Mouse (Mus musculus): ENCODE measurements around the gene Nxph1. TPM values are rescaled to one million over a fixed set of nuclear protein-coding genes. Genes with fewer than 3 reads are reported as not detected.

Gene Nxph1
- polyA plus RNA-seq, 1 experiment from 2014 or later, result 0.38 TPM

DNA sequence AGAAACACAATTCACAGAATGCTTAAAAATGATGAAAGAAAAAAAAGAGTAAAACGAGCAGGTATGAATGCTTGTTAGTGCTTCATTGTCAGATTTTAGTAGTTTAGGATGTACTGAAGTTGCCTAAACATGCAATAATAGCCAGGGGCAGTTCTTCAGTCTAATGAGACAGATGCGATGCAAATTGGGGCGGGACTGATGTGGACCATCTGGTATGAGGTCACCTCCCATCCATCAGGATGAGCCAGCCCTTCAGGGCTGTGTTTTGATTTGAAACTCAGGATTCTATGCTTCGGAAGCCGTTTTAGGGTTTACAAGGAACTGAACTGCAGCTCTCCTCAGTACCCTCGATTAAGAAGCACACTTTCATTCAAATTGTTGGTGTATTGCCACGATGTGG, 121.7 kb downstream of the Nxph1 start:
- Histone ChIP-seq H3K36me3 (no peaks in the 10 kb centered on the region), H3K9ac (no peak overlapping the region), H3K27me3 (no peaks in the 10 kb centered on the region), H3K4me1 (no peaks in the 10 kb centered on the region), H3K9me3 (replicated peaks) (no peaks in the 10 kb centered on the region), H3K4me2 (no peak overlapping the region), H3K4me3 (replicated peaks) (no peak overlapping the region), H3K27ac (no peak overlapping the region)
- 50% methylated on average over 7 of the region's 7 CpGs for WGBS
- no peak for ATAC-seq (replicated peaks; ENCODE audit: low FRiP score)

DNA sequence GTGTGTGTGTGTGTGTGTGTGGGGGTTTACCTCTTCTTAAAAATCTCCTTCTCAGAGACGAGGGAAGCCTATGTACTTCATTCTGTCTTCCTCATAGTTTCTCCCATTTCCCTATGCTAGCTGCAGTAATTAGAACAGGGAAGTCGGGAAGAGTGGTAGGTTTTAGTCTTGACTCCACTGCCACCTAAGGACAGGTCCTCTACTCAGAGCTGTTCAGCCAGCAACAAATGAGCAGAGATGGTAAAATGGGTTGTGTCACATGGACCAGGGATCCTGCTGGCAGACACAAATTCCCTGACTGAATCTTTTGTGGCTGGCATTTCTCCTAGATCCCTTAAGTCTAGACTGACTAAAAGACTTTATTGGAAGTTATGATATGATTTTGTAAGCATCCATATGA, 128.2 kb downstream of the Nxph1 start:
- Histone ChIP-seq H3K4me1 (no peaks in the 10 kb centered on the region), H3K36me3 (no peaks in the 10 kb centered on the region), H3K27ac (no peak overlapping the region), H3K27me3 (no peaks in the 10 kb centered on the region), H3K4me2 (no peak overlapping the region), H3K9me3 (replicated peaks) (no peaks in the 10 kb centered on the region), H3K9ac (no peak overlapping the region), H3K4me3 (replicated peaks) (no peak overlapping the region)
- 64% methylated on average over 2 of the region's 2 CpGs for WGBS
- ATAC-seq (replicated peaks; ENCODE audit: low FRiP score), result no peak

DNA sequence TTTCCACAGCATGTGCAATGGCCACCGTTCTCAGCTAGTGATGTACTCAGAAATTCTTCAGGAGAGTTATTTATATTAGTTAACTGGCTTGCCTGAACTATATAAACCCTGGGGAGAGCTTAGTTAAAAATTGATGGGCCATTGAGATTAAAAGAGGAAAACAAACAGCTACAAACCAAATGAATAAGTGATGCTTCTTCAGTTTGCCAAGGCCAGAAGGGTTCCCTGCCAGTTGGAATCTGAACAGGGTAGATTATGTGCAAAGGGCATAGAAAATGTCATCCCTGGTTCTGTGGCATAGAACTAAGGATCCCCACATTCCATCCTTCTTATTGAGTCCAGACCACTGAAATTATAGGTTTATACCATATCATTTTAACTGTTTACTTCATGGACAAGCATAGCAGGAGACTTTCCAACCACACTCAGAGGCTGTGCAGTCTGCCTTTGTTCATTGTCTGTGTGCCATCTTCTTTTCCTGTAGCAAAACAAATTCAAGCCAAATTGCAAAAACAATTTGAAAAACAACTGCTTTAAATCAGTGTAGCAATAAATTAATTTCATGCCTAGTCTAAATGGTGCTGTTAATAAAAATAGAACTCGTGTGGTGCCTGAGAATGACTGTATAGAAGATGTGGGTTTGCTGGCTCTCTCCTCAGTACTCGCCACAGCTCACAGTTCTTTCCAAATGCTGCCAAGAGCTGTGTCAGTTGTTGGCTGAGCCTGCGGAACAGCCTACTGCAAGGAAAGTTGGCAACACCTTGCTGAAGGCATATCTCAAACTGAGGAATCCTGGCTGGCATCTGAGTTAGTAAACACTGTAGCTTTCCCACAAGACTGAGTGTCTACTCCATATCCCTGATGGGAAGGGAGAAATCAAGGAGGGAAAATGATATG, 129.8 kb downstream of the Nxph1 start:
- no peak overlapping the region for H3K27ac ChIP-seq
- no peak for ATAC-seq (replicated peaks; ENCODE audit: low FRiP score)
- 63% methylated on average over 4 of the region's 4 CpGs for WGBS

DNA sequence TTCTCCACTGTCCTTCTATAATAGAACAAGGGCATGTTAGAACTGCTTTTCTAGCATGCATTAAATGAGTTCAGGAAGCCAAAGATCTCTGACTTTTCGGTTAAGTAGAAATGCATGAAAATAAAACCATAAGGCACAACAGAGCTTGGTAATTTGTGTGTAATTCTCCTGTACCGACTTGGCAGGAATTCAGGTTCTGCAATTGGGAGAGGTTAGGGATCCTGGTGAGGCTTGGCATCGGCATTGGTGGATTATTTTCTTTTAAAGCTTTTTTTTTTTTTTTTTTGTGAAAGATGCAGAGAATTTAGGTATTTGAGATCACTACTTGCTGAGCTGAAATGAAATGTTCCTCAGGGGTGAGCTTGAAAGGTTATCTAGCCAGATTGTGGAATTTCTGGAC, 135.6 kb downstream of the Nxph1 start:
- no peaks in the 10 kb centered on the region for H3K9me3 ChIP-seq (replicated peaks)
- 86% methylated on average over 3 of the region's 3 CpGs for WGBS
- no peak overlapping the region for H3K27ac ChIP-seq
- no peak for ATAC-seq (replicated peaks; ENCODE audit: low FRiP score)
- H3K4me3 ChIP-seq (replicated peaks), result no peak overlapping the region
- H3K9ac ChIP-seq, result no peak overlapping the region
- H3K36me3 ChIP-seq, result no peaks in the 10 kb centered on the region
- H3K27me3 ChIP-seq, result no peaks in the 10 kb centered on the region
- no peaks in the 10 kb centered on the region for H3K4me1 ChIP-seq
- no peak overlapping the region for H3K4me2 ChIP-seq

More for the DNA sequence above, 129.8 kb downstream of the Nxph1 start:
- Histone ChIP-seq H3K9ac (no peak overlapping the region), H3K4me3 (replicated peaks) (no peak overlapping the region), H3K27me3 (no peaks in the 10 kb centered on the region), H3K4me2 (no peak overlapping the region), H3K36me3 (no peaks in the 10 kb centered on the region), H3K9me3 (replicated peaks) (no peaks in the 10 kb centered on the region), H3K4me1 (no peaks in the 10 kb centered on the region)

DNA sequence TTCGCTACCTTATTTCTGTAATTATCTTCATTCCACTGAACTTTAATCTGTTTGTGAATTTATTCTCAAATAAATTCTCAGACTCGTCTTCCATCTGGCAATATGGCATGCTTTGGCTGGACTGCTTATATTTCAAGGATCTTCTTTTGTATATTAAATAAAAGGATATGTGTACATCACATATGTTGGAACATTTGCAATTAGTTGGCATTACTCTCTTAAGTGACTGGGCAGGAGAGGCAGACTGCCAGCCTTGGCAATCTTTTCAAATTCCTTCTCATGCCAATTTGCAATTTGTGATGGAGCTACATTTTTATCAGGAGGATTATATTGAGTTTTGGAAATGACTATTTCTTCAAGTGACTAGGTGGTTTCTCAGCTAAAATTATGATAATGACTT, 149.1 kb downstream of the Nxph1 start:
- H3K27me3 ChIP-seq, result no peaks in the 10 kb centered on the region
- WGBS, result 82% methylated on average over 2 of the region's 2 CpGs
- H3K4me1 ChIP-seq, result no peaks in the 10 kb centered on the region
- H3K4me3 ChIP-seq (replicated peaks), result no peak overlapping the region
- ATAC-seq (replicated peaks; ENCODE audit: low FRiP score), result no peak
- H3K27ac ChIP-seq, result no peak overlapping the region
- H3K9ac ChIP-seq, result no peak overlapping the region
- H3K36me3 ChIP-seq, result no peaks in the 10 kb centered on the region
- no peak overlapping the region for H3K4me2 ChIP-seq
- no peaks in the 10 kb centered on the region for H3K9me3 ChIP-seq (replicated peaks)

DNA sequence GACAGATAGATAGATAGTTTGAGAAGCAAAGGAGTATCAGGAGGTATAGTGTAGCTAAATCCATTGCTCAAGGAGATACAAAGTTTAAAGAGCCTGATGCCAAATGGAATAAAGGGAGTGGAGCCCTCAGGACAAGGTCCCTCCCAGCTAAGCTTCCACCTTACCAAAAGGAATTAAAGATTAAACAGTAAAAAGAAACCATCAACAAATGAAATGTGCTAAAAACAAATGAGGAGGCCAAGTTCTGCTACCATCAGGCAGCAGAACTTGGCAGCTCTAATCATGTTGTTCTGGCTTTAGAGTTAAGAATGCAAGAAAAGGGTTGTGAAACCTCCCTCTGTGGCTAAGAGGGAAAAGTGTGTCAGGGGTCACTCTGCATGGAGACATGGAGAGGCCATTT, 159.1 kb downstream of the Nxph1 start:
- H3K27me3 ChIP-seq, result no peaks in the 10 kb centered on the region
- no peak for ATAC-seq (replicated peaks; ENCODE audit: low FRiP score)
- H3K9ac ChIP-seq, result no peak overlapping the region
- H3K4me1 ChIP-seq, result no peaks in the 10 kb centered on the region
- no peak overlapping the region for H3K27ac ChIP-seq
- H3K4me2 ChIP-seq, result no peak overlapping the region
- no peak overlapping the region for H3K4me3 ChIP-seq (replicated peaks)
- no peaks in the 10 kb centered on the region for H3K36me3 ChIP-seq
- H3K9me3 ChIP-seq (replicated peaks), result no peaks in the 10 kb centered on the region

DNA sequence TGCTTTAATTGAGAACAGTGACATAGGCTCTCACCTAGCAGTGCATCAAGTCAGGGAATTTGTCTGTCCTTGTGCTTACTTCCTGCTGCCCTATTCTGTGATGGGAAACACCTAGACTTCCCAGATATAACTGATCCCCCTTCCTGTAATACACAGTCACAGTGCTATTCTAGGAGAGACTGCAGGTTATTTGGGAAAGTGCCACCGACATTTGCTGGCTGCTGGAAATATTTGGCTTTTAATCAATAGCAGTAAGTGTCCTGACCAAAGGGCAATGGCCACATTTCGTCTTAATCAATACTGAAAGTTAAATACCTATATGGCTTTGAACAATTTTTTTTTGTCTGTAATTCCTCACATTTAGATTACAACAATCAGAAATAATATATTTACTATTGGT, 170.9 kb downstream of the Nxph1 start:
- no peaks in the 10 kb centered on the region for H3K27me3 ChIP-seq
- no peak for ATAC-seq (replicated peaks; ENCODE audit: low FRiP score)

DNA sequence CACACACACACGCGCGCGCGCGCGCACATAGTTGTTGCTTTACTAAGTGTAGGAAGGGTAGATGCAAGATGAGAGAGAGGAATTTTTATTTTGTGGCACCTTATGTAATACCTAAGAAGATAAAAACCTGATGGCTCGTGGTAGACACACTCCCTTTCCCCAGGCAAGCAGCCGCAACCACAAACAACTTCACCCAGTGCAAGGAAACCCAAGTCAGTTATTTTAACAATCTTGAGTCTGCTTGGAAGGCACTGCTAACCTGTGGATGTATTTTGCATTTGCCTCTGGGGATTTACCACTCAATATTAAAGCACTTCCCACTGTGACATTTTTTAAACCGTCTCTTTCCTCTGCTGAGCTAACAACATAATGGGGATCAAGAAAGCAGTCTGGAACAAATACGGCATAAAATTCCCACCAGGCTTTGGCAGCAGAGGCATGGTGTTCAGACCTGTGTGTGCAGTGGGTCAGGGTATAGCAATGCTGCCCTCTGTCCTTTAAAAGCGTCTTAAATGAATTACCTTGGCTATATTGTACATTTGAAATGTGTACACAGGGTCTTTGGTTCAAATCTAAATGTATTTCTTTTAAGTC, 176.2 kb downstream of the Nxph1 start:
- Histone ChIP-seq H3K4me1 (no peaks in the 10 kb centered on the region), H3K27ac (no peak overlapping the region), H3K4me3 (replicated peaks) (no peak overlapping the region), H3K4me2 (no peak overlapping the region), H3K27me3 (no peaks in the 10 kb centered on the region), H3K9me3 (replicated peaks) (no peaks in the 10 kb centered on the region), H3K9ac (no peak overlapping the region), H3K36me3 (no peaks in the 10 kb centered on the region)
- no peak for ATAC-seq (replicated peaks; ENCODE audit: low FRiP score)
- 88% methylated on average over 12 of the region's 12 CpGs for WGBS

More for the DNA sequence above, 170.9 kb downstream of the Nxph1 start:
- WGBS, result 80% methylated on average over 2 of the region's 2 CpGs
- Histone ChIP-seq H3K9me3 (replicated peaks) (no peaks in the 10 kb centered on the region), H3K27ac (no peak overlapping the region), H3K4me1 (no peaks in the 10 kb centered on the region), H3K36me3 (no peaks in the 10 kb centered on the region), H3K4me2 (no peak overlapping the region), H3K9ac (no peak overlapping the region), H3K4me3 (replicated peaks) (no peak overlapping the region)

DNA sequence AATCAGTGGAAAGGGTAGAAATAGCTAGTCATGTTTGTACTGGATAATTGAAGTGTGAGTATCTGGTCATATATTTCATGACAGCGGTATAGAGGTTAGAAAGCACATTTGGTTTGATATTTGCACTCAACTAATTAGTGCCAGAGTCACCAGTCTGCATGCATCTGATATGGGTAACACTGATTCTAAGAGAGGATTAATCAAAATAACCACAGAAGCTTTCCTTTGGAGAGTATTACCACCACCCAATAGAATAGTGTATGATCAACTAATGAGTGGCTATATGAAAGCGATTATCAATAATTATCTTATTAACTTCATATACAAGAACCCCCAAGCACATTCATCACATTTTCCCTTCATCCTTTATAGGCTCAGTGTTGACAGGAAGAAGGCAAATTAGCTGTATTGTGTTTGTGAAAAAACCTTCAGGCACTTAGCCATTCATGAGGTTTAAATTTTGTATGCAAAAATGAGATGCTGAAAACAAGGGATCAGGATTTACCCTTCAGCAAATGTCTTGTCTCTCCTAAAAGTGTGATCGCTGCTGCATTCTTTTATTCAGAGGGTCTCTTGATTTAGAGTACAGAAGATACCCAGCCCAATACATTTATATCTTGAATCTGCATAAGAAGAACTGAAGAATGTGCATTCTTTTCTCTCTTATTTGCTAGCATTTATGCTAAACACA, 185.5 kb downstream of the Nxph1 start:
- Histone ChIP-seq H3K4me3 (replicated peaks) (no peak overlapping the region), H3K4me1 (no peaks in the 10 kb centered on the region), H3K36me3 (no peaks in the 10 kb centered on the region), H3K4me2 (no peak overlapping the region), H3K9me3 (replicated peaks) (no peaks in the 10 kb centered on the region), H3K27ac (no peak overlapping the region), H3K9ac (no peak overlapping the region), H3K27me3 (no peaks in the 10 kb centered on the region)
- no peak for ATAC-seq (replicated peaks; ENCODE audit: low FRiP score)
- WGBS, result 80% methylated on average over 3 of the region's 3 CpGs

DNA sequence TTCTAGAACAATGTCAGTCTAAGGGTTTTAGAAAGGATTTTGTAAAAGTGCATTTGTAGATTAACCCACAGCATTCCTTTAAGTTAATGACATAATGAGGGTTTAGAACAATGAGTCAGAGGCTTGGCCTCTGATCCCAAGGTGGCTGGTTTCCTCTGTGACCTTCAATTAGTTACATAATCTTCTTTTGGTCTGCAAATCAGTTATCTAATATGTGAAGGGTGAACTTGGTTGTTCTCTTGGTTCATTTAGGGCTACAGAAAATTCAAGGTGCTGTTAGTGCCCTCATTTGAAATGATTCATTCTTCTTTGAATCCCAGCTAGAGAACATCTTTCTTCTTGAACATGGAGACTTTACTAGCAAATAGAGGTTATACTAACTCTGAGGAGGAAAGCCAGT, 199.7 kb downstream of the Nxph1 start:
- H3K4me1 ChIP-seq, result no peaks in the 10 kb centered on the region
- no peak overlapping the region for H3K27ac ChIP-seq
- no peak overlapping the region for H3K4me3 ChIP-seq (replicated peaks)
- no peak overlapping the region for H3K4me2 ChIP-seq
- no peak overlapping the region for H3K9ac ChIP-seq
- no peaks in the 10 kb centered on the region for H3K36me3 ChIP-seq
- H3K27me3 ChIP-seq, result no peaks in the 10 kb centered on the region
- H3K9me3 ChIP-seq (replicated peaks), result no peaks in the 10 kb centered on the region
- ATAC-seq (replicated peaks; ENCODE audit: low FRiP score), result no peak

DNA sequence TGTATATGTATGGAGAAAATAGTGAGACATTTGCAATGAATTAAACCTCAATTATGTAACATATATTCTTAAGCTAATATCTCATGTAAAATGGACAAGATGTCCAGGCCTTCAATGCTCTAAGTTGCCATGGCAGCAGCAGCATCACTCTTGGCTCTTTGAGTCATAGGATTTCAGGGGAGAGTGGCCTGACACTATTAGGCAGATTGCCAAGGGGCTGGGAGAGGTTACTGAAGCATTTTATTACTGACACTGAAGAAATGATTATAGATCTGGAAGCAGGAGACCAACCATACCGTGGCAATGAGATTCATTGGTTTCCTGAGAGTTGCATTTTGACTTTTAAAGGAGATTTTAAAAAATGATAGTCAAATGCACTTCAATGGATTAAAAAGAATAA, 201.6 kb downstream of the Nxph1 start:
- Histone ChIP-seq H3K27ac (no peak overlapping the region), H3K9me3 (replicated peaks) (no peaks in the 10 kb centered on the region), H3K4me1 (no peaks in the 10 kb centered on the region), H3K27me3 (no peaks in the 10 kb centered on the region), H3K9ac (no peak overlapping the region), H3K36me3 (no peaks in the 10 kb centered on the region), H3K4me2 (no peak overlapping the region), H3K4me3 (replicated peaks) (no peak overlapping the region)
- no peak for ATAC-seq (replicated peaks; ENCODE audit: low FRiP score)
- 20% methylated on average over 1 of the region's 1 CpGs for WGBS

DNA sequence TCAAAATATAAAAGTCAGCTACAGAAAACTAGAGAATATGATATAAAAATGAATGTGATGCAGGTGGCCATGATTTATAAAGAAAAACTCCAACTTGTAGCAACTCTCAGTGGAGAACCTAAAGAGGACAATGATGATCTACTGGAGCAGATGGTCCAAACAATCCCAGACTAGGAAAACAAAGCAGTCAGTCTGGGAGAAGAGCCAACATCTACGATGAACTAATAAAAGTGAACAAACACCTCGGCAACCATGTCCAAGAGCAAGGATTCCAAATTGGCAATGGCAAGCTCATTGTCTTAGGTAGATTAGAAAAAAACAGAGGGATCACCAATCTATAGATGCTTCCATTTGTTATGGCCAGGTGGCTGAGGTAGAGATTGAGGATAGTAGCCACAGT, 211.0 kb downstream of the Nxph1 start:
- Histone ChIP-seq H3K4me2 (no peak overlapping the region), H3K4me1 (no peaks in the 10 kb centered on the region), H3K9ac (no peak overlapping the region), H3K4me3 (replicated peaks) (no peak overlapping the region), H3K9me3 (replicated peaks) (no peaks in the 10 kb centered on the region), H3K27ac (no peak overlapping the region), H3K36me3 (no peaks in the 10 kb centered on the region), H3K27me3 (no peaks in the 10 kb centered on the region)
- no peak for ATAC-seq (replicated peaks; ENCODE audit: low FRiP score)
- WGBS, result 64% methylated on average over 2 of the region's 2 CpGs

Data from kidney, embryonic 15.5 days (tissue).